Mouse (Mus musculus) B cell, adult 2 months (primary cell): ENCODE data around the gene Pcsk4.

Source experiments
- DNase-seq, 2 experiments: peaks; one replicate each; pipeline ENCODE4 v3.0.0; 2022

The Pcsk4 gene

GRCm38 (mm10) chr10:80295618-80296425, 33.5 kb downstream of the Pcsk4 start, which contains the start of gene Apc2:
Gene Apc2 (plus strand): TSS chr10:80295977.
- peak; percentile 80 for DNase-seq

- DNase-seq, result no peak
Observed at GRCm38 (mm10) chr10:80294788-80295303, 34.5 kb downstream of the Pcsk4 start.

DNA sequence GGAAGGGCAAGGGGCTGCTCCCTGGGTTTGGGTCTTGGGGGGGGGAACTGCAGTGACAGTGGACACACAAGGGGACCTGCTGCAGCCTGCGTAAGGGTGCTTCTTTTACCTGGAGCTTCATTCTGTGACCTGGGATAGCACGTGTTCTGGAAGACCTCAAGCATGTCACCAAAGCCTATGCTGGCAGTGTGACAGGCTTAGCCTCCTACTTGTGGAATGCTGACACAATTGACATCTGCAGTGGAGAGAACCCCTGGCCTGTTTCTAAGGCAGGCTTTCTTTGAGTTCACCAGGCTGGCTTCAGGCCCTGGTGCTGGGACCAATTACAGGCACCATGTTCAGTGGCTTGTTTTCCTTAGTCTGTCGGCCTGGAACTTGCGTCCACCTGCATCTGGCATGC, 35.0 kb downstream of the Pcsk4 start:
- no peak for DNase-seq

DNA sequence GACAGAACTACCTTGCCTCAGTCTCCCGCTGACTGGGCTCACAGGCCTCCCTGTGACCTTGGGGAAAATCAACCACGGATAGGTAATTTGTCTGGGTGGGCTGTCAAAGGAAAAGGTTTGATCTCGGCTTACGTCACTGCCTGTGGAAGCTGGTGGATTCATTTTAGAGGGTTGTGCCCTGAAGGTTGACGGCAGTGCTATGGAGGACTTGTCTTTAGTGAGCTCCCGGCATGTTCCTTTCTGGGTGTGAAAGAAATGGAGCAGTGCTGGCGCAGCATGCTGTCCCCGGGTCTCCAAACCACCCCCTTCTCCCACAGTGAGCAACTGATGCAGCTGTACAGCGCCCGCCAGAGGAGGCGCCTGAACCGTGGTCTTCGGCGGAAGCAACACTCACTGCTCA, 36.0 kb downstream of the Pcsk4 start:
- peak in 1 of 2 experiments; percentile 27 for DNase-seq

GRCm38 (mm10) chr10:80292251-80293146, 36.8 kb downstream of the Pcsk4 start, which contains the start of gene Rps15:
Gene Rps15 (plus strand): TSS chr10:80292453.
- DNase-seq, result peak; percentile 95 to 96

DNA sequence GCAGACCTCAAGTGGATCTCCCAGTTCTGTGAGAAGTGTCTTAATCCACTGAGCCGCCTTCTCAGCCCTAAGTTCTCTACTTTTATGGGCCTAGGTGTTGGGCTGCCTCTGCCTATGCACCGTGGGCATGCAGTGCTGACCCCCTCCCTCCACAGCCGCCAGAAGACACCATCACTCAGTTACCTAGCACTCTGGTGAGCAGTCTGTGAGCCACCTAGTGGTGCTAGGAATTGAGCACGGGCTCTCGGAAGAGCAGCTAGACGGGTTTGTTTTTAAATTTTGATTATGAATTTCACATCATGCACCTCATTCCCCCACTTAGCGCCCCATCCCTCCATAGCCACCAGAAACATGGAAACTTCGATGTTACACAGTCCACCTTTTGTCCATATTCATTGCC, 40.6 kb downstream of the Pcsk4 start:
- no peak for DNase-seq

DNA sequence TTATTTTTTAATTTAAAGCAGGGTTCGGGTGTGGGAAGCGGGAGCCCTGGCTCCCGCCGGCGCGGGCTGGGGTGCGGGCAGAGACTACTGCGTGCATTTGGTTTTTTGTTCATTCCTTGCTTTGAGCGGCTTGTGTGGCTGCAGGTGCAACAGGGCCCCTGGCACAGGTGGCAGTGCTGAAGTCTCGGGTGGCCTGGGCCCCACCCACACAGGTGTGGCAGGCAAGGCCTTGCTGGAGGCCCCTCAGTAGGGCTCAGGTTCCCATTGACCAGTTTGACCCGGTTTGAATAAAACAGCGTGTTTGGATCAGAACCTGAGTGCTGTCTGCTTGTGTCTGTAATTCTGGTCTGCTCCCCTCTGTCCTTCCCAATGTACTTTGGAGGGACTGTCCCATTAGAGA, 41.2 kb downstream of the Pcsk4 start:
- no peak for DNase-seq

GRCm38 (mm10) chr10:80285222-80286070, 43.9 kb downstream of the Pcsk4 start:
- DNase-seq, result no peak

GRCm38 (mm10) chr10:80282481-80283441, 46.5 kb downstream of the Pcsk4 start:
- no peak for DNase-seq

DNA sequence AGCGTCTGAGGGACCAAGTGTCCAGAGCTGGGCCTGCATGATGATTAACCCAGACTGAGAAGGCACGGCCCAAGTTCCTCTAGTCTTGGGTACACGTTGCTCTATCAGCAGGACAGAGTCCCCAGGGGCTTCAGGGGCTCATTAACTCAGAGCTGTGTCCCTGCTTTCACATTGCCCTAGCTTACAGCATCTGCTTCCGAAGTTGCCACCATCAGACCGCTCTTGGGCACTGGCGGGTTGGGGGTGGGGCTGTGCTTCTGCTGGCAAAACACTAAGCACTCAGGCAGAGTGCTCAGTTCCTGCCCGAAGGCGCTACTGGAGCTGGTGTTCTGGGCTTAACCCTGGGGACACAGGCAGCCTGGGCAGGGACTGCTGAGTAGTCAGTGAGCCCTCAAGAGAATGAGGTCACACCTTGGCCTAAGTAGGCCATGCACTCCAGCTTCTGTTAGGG, 47.4 kb downstream of the Pcsk4 start:
- no peak for DNase-seq

GRCm38 (mm10) chr10:80281304-80281703, 48.0 kb downstream of the Pcsk4 start:
- DNase-seq, result no peak

DNA sequence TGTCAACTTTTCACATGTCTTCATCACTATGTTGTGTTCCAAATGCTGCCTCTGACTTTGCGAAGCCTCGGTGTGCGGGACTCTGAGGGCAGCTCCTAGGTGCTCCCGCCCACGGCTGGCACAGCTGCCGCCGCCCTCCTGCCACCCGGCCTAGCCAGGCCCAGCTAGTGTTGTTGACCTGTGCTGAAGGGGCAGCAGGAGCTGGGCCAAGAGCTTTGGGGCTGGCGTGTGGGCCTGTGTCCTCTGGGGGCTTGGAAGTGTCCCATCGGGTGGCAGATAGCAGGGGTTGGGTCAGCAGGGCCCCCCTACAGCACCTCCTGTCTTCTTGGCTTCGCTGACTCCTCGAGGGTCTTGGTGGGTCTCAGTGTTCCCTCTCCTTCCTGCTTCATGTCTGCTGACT, 50.0 kb downstream of the Pcsk4 start:
- DNase-seq, result no peak

- DNase-seq, result no peak
Observed at GRCm38 (mm10) chr10:80278390-80278789, 50.9 kb downstream of the Pcsk4 start.

DNA sequence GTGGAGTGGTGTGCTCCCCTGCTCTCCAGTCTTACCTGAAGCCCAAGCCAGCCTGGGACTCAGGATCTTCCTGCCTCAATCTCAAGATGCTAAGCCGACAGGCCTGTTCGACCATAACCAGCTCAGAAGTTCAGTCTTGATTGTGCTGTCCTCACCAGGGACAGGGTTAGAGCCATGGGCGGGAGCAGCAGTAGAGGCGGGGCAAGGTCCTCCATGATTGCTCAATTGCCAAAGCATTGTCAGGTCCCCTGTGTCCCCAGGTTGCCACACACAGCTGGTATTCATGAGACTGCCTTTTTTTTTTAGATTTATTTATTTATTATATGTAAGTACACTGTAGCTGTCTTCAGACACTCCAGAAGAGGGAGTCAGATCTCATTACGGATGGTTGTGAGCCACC, 53.1 kb downstream of the Pcsk4 start:
- DNase-seq, result no peak

DNA sequence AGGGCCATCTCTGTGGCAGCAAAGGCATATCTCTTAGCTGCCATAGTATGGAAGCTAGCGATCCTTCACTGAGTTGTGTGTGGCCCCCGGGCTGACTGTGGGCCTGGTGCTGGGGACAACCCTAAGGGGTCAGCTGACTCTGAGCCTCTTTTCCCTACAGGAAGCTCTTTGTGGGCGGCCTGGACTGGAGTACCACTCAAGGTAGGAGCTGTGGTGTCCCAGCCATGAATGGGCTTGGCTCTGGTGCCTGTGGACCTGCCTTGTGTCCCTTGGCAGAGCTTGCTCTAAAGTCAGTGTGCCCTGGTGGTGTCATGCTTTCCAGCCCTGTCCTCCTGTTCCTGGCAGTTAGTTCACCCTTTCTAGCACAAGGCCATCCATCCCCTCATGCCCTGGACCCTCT, 55.5 kb downstream of the Pcsk4 start:
- no peak for DNase-seq

DNA sequence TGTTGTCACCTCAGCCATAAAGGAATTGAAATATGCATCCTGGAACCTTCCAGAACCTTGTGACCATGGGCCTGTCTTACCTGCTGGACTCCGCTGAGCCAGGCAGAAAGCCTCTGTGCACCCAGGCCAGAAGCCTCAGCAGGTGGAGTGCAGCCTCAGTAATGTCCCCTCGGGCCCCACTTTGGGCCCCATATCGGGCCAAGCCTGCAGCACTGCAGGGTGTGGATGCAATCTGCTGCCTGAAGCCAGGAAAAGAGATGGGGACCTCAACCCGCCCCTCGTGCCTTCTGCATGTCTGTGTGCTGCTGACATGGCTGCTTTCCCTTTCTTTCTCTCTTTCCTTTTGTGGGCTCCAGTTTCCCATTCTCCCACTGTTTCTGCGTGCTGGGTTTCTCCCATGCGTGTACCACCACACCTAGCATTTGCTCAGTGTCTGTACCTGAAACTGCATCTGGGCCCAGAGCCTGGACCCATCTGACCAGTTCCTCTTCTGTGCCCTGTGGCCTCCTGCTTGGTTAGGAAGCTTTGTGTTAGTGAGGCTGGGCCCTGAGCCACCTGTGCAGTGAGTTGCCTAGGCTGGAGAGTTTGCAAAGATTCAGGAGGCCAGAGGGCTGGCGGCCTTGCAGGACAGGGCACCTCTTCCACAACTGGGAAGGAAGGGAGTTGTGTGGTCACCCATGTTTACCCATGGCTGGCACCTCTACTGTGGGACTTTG, 57.3 kb downstream of the Pcsk4 start:
- no peak for DNase-seq
